Mouse (Mus musculus): ENCODE data around the gene Cuzd1.
A peak's percentile ranks its signal among the peaks of the same experiment; 100 is the strongest.

The Cuzd1 gene

DNA sequence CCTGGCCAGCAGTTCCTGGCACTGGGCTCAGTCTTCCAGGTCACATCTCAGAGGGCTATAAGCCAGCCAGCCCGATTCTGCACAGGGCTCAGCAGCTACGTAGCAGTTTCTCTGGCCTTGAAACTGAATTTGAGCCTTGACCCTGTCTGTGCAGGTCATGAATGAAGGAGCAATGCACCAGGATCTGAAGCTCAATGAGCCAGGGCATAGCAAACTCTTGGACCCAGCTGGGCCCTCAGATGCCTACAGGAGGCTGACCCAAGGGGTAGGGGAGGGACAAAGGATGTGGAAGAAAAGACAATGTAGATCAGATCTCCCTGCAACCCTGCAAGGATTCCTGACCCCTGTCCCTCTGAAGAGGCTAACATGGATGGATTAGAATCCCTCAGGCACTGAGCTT lies at the start of gene Cuzd1:
Gene Cuzd1, minus strand, starts transcription at position 101 of the 400 bp plus-strand sequence.
- DNase-seq, result no peak

- DNase-seq, result no peak
Measured at GRCm38 (mm10) chr7:131371470-131371860, 49.4 kb upstream of the Cuzd1 start.

DNA sequence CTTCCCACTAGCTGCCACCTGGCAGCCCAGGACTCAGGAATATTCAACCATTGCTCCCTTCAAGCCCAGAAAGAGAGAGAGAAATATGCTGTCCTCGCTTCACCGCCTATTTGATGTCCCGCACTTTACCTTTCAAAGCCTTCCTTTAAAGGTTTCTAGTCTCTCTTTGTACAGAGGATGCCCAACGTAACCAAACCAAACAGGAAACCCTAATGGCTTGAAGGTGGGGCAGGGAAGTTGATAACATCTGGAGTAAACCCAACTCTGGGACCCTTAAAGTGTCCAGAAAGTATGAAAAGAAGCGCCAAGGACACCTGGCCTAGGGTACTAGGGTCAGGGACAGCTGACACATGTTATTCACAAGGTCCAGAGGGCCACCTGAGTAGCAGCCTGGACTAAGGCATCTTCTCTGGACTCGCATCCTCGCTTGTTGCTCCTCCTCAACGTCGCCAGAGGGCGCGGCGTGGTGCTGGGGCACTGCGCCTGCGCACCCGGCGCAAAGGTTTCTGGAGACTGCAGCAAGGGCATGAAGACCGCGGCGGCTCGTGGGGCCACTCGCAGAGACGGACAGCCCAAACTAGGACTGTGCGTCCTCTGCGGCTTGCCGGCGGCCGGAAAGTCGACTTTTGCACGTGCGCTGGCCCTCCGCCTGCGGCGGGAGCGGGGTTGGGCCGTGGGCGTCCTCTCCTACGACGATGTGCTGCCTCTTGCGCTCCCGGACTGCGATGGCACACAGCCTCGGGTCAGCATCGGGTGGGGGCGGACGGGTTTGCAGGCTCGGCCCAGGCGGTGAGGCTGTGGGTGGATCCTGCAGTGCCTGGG lies 48.8 kb upstream of the Cuzd1 start, which contains the start of gene Pstk:
Gene Pstk, plus strand, starts transcription at position 494 of the 822 bp plus-strand sequence.
- peak; percentile 83 for DNase-seq

DNA sequence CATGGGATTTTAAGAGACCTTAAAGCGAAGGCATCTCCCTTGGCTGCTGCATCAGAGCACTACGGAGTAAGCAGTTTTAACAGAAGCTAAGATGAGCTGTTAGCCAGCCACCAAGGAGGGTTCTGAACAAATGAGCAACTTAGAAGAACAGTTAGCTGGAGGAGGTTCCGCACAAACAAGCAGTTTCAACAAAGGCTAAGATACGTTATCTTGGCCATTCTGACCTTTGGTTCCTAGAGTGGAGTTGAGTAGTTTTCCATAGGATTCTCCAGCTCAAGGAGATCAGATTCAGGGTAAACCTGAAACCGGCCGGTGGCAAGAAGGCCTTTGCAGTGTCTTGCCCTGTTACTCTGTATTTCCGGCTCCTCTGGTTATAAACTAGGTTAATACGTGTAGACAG lies 42.0 kb upstream of the Cuzd1 start:
- DNase-seq, result no peak

DNA sequence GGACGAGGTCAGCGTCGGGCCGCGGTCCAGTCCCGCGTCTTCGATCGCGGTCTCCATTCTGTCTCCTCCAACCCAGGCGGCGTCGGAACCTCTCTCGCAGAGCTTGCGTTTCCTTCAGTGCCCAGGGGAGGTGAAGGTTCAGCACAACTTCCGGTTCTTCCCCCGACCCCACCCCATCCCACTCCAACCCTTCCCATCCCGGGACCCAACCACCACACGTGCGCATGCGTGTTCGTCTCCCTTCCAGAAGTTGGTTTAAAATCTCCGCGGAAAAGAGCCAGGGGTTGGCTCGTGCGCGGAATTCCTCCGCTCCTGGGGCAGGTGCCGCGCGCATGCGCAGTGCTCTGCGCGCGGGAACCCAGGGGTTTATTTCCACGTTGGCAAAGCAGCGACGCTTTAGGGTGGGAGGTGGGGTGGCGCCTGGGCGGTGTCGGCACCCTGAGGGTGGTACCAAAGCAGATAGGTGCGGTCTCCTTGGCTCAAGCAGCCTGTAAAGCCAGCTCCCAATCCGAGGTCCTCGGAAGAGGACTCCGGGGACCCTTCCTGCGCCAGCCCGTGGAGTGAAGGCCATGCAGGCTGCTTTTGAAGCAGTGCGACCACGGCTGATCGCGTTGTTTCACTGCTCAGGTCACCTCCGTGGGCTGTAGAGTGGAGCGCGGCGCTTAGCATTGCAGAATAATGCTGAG lies 40.7 kb upstream of the Cuzd1 start, which contains the start of gene 2310057M21Rik:
Gene 2310057M21Rik, minus strand, starts transcription at position 145 of the 686 bp plus-strand sequence.
- peak; percentile 91 for DNase-seq

GRCm38 (mm10) chr7:131362269-131362614 lies 40.1 kb upstream of the Cuzd1 start:
- DNase-seq, result no peak

- DNase-seq, result no peak
Measured at GRCm38 (mm10) chr7:131356105-131356504, 34.0 kb upstream of the Cuzd1 start.

DNA sequence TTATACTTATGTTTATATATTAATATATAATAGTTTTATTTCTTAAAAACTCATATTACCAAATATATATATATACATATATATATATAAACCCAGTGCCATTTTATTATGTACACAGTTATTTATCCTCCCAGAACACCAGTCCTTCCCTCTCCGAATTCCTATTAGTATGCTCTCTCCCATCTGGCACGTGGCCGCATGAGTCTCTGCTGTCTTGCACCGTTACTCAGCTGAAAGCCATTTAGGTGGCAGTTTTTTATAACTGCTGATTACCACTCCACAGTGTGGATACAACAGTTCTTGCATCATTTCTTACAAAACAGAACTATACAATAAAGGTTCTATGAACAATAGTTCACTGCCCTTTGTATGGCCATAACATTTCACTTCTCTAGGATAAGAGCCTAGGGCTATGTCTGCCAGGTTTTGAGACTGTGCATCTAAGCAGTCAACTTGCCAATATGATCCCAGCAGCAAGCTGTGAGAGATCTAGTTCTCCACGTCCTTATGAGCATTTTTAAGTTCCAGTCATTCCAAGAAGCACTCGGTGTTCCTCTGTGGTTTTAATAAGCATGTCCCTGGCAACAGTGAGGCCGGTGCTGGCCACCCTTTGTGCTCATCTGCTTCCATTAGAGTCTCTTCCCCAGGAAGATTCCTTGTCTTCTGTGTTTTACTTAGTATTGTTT lies 23.9 kb upstream of the Cuzd1 start:
- DNase-seq, result no peak

GRCm38 (mm10) chr7:131337502-131338068 lies 15.5 kb upstream of the Cuzd1 start:
- no peak for DNase-seq

DNA sequence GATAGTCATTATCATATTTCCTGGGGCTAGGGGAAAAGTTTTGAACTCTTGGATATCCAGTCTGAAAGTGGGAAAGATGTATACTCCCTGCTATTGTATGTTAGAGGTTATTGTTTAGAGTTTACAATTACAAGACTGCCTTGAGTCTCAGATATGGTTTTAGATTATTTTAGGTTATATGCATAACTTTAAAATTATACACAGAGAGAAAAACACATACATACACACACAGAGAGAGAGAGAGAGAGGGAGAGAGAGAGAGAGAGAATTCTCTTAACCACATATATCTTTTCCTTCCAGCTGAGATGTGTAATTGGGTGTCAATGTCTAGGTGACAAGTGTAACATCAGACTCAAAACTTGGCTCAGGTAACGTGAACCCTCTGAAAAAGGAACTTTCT lies 11.5 kb upstream of the Cuzd1 start, which contains the start of gene Fam24a:
Gene Fam24a, plus strand, starts transcription at position 301 of the 400 bp plus-strand sequence.
- DNase-seq, result no peak

DNA sequence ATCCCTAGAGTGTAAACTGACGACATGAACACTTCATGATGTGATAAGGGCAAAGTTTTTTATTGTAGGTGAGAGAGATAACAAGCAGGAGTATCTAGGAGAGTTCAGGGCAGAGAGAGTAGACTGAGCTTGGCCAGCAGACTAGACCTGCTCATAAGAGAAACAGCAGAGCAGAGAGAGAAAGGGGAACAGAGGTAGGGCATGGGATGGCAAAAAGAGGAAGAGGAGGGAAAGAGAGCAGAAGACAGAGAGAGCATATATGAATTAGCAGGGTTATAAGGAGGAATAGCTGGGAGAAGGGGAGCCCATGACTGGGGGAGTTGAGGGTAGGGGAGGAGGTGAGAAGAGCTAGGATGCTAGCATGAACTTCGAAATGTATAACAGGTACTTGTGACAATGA lies 9.6 kb upstream of the Cuzd1 start:
- DNase-seq, result no peak

GRCm38 (mm10) chr7:131329416-131329815 lies 7.3 kb upstream of the Cuzd1 start, which contains the start of gene Fam24b:
Gene Fam24b (minus strand): TSS chr7:131329516.
- DNase-seq, result no peak

DNA sequence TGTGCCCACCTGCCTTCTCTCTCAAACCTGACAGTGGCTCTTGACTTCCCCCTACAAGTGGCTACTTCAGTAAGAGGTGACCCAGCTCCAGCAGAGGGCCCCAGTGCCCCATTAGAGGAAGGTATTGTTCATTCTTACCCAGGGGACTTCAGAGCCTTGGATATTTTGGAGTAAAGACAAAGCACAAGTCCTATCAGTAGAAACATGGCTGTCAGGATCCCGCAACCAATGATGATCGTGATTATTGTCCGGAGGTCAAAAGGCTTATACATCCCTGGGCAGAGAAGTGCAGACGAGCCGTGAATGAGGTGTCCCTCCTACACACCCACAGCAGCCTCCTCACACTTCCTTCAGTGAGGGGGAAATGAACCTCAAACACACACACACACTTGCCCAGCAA lies 5.0 kb upstream of the Cuzd1 start:
- DNase-seq, result no peak

GRCm38 (mm10) chr7:131318340-131318739 lies 3.8 kb downstream of the Cuzd1 start:
- no peak for DNase-seq

DNA sequence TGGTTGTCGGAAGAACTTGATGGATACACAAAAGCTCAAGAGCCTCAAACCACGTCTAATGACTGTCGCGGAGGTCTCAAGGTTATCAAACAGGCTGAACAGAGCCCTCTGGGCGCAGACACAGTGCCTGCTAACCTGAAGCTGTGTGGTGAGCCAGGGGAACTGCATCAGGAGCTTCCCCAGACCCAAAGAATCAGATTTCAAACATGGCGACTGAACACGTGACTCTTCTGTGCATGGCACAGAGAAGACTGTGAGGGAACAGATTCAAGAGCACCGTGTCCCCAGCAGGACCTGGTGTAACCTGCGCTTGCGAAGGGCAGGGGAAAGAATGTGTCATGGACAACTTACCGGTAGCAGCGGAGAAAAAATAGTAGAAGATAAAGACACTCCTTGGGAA lies 4.5 kb downstream of the Cuzd1 start:
- DNase-seq, result no peak

GRCm38 (mm10) chr7:131314493-131314892 lies 7.6 kb downstream of the Cuzd1 start:
- no peak for DNase-seq

DNA sequence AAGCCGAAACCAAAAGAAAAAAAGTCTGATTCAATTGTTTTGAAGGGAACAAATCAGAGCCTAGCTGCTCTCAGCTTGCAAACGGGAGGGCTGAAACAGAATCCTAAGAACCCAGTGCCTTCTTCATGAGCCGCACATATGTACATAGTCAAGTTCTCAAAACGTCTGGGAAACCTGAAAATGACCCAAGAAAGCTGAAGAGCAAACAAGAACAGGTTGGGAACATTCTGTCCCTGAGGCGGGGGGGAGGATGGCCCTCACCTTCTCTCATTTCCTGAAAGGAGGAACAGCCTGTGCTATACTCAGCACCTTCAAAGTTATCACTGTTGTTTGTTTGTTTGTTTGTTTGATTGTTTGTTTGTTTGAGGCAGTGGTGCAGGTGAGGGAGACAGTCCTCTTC lies 15.4 kb downstream of the Cuzd1 start:
- no peak for DNase-seq

- DNase-seq, result no peak
Measured at GRCm38 (mm10) chr7:131303340-131303739, 18.8 kb downstream of the Cuzd1 start.

DNA sequence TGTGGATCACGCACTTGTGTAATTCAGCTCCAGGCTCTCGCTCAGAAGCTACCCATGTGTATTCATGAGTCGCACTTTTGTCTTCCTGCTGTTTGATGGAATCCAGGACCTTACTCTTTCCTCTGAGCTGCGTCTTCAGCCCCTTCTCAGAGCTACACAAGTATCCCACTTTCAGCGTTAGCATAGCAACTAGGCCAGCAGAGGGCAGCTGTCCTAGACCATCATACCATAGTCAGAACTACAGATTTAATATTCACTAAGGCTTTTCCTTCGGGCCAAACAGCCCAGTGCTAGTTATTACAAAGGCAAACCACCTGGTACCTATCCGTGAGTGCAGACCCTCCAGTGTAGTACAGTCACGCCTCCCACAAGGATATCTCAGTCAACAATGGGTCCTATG lies 24.9 kb downstream of the Cuzd1 start:
- DNase-seq, result no peak

- no peak for DNase-seq
Measured at GRCm38 (mm10) chr7:131265851-131266250, 56.2 kb downstream of the Cuzd1 start.

DNA sequence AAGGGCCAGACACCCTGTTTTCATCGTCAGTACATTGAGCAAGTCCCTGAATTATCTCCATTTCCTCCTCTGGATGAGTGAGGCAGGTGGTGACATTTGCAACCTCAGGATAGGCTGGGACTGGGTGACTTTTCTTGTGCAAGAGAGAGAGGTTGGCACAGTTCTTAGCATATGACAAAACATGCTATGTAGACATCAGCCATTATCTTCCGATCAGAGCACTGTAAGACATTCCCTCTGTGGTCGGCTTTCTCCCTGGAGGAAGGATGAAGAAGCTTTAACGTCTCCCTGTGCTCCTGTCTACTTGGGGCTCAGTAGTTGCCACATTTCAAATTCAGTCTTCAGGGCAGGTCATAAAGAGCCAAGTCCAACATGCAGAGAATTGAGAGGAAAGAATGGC lies 57.8 kb downstream of the Cuzd1 start:
- DNase-seq, result no peak

DNA sequence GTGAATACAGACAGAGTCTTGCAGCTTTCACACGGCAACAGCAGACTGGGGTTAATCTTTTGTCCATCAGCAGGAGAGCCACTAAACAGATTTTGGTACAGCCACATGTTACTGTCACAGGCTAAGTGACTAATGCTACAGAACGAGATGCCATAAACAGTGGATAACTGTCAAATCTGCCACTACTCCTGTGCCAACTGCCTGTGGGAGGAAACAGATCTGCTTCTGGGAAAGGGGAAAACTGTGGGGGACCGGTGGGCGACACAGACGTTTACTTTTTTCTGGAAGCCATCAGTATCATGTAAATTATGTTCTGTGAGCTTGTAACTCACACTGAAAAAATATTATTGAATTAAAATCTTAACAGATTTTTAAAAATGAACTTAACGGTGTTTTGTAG lies 61.1 kb downstream of the Cuzd1 start:
- DNase-seq, result no peak

All from thymus, postnatal 14 days (tissue).